Mouse (Mus musculus) urinary bladder, postnatal 4 days (tissue): ENCODE measurements around the gene Mrps18c.

Source experiments
- DNase-seq, 2 experiments: peaks; one replicate each; pipeline ENCODE4 v3.0.0; 2021 to 2022; ENCODE audit warnings: low spot score in 2 of 2

Gene Mrps18c

GRCm38 (mm10) chr5:100826531-100826930, 28.1 kb downstream of the Mrps18c start:
- DNase-seq, result no peak

GRCm38 (mm10) chr5:100828701-100829100, 30.3 kb downstream of the Mrps18c start:
- DNase-seq, result no peak

GRCm38 (mm10) chr5:100832680-100833079, 34.3 kb downstream of the Mrps18c start:
- DNase-seq, result no peak

GRCm38 (mm10) chr5:100833841-100834240, 35.4 kb downstream of the Mrps18c start:
- DNase-seq, result no peak

- DNase-seq, result no peak
Measured at GRCm38 (mm10) chr5:100835862-100836538, 37.6 kb downstream of the Mrps18c start.

- no peak for DNase-seq
Measured at GRCm38 (mm10) chr5:100837907-100838306, 39.5 kb downstream of the Mrps18c start.

GRCm38 (mm10) chr5:100844485-100844884, 46.1 kb downstream of the Mrps18c start:
- DNase-seq, result no peak

GRCm38 (mm10) chr5:100845485-100845847, 47.0 kb downstream of the Mrps18c start, which contains the start of gene Gpat3:
TSS of gene Gpat3 (plus strand) at chr5:100845713.
- DNase-seq, result no peak

GRCm38 (mm10) chr5:100845848-100846598, 47.6 kb downstream of the Mrps18c start:
- peak; percentile 57 to 74 for DNase-seq

GRCm38 (mm10) chr5:100846599-100846920, 48.1 kb downstream of the Mrps18c start:
- DNase-seq, result no peak

- DNase-seq, result no peak
Measured at GRCm38 (mm10) chr5:100847143-100847542, 48.7 kb downstream of the Mrps18c start.

- DNase-seq, result no peak
Measured at GRCm38 (mm10) chr5:100853963-100854362, 55.5 kb downstream of the Mrps18c start.
